Mouse (Mus musculus) urinary bladder, postnatal 36 days (tissue): ENCODE data around the gene Glce.

Source experiments
- DNase-seq, 2 experiments: peaks; one replicate each; pipeline ENCODE4 v3.0.0; 2022; ENCODE audit warnings: low spot score in 2 of 2, mixed read lengths in 1 of 2

Glce gene

DNA sequence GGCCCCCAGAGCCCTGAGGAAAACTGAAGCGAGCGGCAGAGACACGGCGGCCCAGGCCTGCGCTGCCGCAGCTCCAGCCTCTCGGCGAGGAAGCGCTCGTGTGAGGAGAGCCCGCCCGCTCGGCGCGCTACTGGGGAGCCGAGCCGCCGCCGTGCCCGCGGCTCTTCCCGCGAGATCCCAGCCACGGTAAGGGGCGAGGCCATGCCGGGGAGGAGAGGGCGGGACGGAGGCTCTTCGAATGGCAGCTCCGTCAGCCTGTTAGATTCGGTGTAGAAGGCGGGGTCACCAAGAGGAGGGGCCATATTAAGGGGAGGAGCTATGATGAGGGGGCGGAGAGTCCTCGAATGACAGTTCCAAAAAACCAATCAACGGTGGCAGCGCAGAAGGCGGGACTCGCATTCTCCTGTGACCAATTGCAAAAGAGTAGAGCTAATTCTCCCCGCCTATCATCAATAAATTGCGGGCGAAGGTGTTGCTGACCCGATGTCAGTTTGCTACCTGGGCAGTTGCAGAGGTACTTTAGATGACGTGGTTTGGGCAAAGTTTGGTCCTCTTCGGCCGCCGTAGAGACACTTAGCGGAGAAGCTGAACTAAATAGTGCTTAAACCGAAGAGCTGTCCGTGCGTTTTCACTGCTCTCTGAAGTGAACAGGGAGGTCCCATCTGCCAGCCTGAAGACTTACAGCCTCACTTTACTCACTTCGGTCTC, at the start of gene Glce:
Gene Glce (minus strand): TSS at position 148 of the 708 bp plus-strand sequence.
- peak; percentile 96 for DNase-seq

DNA sequence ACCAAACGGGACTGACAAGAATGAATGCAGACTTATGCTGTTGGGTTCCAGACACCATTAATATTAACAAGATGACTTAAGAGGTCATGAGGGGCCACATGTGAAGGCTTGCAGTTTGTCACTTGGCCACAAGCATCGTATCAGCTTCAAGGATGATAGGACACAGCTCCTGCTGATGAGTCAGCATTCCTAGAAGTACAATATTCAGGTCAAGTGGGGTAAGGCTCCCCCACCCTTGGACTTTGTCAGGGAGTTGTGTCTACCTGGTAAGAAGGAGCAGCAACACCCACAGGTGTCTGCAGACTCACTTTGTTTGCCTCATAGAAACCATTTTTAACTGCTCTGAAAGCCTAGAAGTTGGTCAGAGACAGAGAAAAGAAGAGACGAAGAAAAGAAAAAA, 49.8 kb upstream of the Glce start:
- DNase-seq: no peak

DNA sequence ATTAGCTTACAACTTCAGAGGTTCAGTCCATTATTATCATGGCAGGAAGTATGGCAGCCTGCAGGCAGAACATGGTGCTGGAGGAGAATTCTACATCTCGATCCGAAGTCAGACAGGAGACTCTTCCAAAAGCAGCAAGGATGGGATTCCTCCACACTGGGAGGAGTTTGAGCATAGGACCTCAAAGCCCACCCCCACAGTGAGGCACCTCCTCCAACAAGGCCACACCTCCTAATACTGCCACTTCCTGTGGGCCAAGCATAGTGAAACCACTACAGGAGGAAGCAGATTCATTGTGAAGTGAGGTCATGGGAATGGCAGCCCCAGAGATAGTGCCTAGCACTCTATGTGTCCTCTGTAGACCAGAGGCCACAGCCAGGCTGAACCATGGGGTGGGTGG, 48.5 kb upstream of the Glce start:
- DNase-seq: no peak

- DNase-seq: no peak
Measured at GRCm38 (mm10) chr9:62166621-62167020, 44.2 kb upstream of the Glce start.

- no peak for DNase-seq
Measured at GRCm38 (mm10) chr9:62166186-62166585, 43.7 kb upstream of the Glce start.

GRCm38 (mm10) chr9:62162889-62163291, 40.4 kb upstream of the Glce start:
- no peak for DNase-seq

- no peak for DNase-seq
Measured at GRCm38 (mm10) chr9:62160788-62161187, 38.3 kb upstream of the Glce start.

DNA sequence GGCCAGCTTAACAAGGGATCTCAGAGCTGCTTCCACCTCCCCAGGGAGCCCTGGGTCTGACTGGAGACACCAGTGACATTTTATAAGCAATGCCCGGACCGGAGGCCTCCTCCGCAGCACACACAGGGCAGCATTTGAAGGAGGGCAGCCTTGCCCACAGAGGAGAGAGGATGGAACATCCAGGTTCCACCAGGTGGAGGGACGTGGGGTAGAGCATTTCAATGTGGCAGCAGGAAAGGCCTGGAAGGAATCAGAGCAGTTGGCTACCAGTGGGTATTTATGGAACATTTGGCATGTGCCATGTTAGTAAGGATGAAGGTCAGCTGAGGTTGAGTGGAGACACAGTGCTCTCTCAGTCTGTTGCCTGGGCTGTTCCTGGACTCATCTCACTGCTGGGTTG, 36.3 kb upstream of the Glce start:
- no peak for DNase-seq

GRCm38 (mm10) chr9:62155821-62156220, 33.4 kb upstream of the Glce start:
- DNase-seq: no peak

GRCm38 (mm10) chr9:62155400-62155799, 32.9 kb upstream of the Glce start:
- DNase-seq: no peak

DNA sequence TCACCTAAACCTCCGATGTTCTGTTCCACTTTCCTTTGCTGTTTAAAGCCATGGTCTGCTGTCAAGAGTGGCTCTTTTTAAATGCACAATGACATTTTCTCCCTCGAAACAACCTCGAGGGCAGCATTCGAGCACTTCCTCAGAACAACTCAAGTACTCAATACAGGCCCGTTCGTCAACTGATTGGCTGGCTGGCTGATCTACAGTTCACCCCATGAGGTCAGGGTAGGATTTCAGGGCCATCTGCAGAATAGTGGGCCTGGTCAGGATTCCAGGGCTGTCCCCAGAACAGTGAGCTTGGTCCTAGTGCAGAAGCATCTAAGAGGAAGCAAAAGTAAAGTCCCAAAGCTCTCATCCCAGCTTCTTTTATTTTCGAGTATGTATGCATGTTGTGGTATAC, 32.5 kb upstream of the Glce start:
- DNase-seq: no peak

- no peak for DNase-seq
Measured at GRCm38 (mm10) chr9:62154551-62154950, 32.1 kb upstream of the Glce start.

- peak in 1 of 2 experiments; percentile 46 for DNase-seq
Measured at GRCm38 (mm10) chr9:62153263-62153662, 30.8 kb upstream of the Glce start.

DNA sequence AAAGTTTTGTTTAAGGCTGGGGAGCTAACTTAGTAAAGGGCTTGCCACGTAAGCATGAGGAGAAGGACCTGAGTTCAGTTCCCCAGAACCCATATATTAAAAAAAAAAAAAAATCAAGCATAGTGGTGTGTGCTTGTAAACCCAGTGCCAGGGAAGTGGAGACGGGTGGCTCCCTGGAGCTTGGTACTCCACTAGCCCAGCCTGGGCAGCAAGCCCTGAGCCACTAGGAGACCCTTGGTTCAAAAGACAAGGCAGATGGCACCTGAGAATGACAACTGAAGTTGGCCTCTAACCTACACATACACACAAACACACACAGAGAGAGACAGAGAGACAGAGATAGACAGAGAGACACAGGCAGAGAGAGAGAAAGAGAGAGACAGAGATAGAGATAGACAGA, 30.1 kb upstream of the Glce start:
- no peak for DNase-seq

- DNase-seq: no peak
Measured at GRCm38 (mm10) chr9:62145198-62145597, 22.7 kb upstream of the Glce start.

DNA sequence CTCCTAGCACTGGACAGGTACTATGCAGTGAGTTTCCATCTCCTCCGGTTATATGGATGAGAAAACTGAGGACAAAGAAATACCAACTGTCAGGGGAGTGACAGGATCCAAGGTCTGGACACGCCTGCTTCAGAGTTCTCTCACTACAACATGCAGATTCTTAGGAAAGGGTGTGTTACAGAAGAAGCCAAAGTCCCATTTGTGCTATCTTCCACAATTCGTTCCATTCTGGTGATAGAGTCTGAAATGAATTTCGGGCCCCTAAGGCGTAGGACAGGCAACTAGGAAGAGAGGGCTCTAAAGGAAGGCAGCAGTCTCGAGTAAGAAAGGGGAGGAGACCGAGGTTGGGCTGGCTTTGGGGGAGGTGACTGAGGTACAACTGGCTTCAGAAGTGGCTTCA, 21.0 kb upstream of the Glce start:
- no peak for DNase-seq

DNA sequence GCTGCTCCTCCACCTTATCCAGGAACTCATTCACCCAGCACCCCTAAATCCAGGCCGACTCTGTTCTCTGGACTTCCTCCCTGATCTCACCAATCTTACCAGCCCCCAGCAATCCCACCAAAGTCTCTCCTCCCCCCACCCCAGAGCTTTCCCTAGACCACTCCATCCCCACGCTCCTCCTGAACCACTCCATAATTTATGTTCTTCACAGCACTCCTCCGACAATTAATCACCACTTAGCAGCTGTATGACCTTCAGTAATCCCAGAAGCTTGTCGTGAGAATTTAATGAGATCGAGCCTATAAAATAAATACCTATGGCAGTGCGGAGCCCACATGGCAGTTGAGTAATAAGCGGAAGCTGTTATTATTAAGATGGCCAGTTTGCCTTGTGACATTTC, 16.6 kb upstream of the Glce start:
- no peak for DNase-seq

GRCm38 (mm10) chr9:62137259-62137658, 14.8 kb upstream of the Glce start:
- DNase-seq: peak; percentile 52 to 72

GRCm38 (mm10) chr9:62132005-62132782, 9.7 kb upstream of the Glce start:
- DNase-seq: no peak

DNA sequence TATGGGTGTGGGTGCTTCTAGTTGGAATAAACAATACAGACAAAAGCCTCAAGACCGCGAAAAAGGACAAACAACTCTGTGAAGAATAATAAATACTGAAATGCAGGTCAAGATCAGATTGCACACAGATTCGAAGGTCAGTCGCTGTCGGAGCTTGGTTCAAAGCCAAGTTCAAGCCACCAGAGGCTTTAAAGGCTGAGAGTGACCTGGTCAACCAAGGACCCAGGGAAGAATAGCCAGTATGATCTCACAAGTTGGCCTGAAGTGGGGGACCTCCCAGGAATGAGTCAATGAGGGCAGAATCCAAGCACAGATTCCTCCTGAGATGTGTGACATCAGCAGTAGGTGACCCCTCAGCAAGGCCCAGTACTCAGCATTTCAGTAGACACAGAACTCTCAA, 8.3 kb upstream of the Glce start:
- DNase-seq: no peak

DNA sequence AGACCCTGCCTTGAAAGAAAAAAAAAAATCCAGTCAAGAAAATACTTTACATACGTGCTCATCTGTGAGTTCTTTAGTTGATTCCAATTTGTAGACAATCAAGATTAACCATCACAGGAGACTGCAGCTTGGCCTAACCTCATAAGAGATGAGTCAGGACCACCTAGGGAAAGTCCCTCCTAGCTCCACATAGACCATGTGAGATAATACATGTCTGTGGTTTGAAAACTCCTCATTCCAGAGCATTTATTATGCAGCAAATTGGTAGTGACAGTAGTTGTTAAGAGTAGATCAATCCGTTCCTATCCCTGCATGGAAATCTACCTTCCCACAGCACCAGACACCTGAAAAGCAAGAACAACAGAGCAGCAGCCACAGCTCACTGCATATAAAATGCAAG, 5.6 kb upstream of the Glce start:
- DNase-seq: no peak

DNA sequence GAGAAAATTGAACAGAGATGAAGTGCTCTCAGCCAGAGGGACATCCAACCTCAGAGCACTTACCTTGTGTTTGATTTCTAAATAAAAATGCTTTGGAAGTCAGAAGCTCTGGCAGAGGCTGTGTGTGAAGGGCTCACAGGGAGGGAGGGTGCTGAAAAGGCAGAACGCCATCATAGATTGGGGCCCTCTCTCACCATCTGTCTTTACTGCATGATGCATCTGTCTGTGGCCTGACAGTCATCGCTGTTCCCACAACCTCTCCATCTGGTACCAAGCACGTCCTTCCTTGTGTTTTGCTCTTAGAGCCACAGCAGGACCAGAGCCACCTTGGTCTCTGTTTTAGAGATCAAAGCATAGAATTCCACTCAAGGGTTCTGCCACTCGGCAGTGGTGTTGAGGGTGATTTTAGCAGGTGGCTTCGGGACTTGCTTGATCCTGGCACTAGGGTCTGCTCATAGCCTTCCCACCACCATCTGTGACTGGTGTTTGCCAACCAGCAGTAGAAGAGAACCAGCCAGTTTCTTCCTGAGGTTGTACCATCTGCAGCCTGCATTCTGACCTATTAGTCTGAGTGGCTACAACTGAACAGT, 3.6 kb upstream of the Glce start:
- DNase-seq: no peak

DNA sequence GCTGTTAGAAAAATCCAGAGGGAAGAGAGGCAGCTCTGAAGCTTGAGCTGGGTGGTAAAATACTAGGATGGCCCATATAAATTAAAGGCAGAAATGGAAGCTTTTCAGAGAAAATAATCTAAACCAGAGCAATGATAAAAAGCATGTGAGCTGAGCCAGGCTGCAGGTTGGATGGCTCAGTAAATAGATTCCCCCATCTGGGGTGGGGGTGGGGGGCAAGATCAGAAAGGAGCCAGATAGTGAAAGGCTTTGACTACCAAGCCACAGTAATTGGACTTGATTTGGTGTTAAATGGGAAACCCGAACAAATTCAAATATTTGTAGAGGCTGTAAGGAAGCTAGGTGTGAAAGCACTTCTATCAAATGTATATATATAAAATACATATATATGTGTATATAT, 1.8 kb upstream of the Glce start:
- no peak for DNase-seq
